Mouse (Mus musculus): ENCODE data around the gene Ttc9c. TPM values are rescaled to one million over a fixed set of nuclear protein-coding genes. Genes with fewer than 3 reads are reported as not detected.
"Not testable (repeated sequence)": the region's sequence is repeated elsewhere in the genome, so short reads cannot be mapped to it uniquely, and the experiment has no call there.

Ttc9c gene
- polyA plus RNA-seq, 1 experiment from 2014 or later: 85.2 TPM

DNA sequence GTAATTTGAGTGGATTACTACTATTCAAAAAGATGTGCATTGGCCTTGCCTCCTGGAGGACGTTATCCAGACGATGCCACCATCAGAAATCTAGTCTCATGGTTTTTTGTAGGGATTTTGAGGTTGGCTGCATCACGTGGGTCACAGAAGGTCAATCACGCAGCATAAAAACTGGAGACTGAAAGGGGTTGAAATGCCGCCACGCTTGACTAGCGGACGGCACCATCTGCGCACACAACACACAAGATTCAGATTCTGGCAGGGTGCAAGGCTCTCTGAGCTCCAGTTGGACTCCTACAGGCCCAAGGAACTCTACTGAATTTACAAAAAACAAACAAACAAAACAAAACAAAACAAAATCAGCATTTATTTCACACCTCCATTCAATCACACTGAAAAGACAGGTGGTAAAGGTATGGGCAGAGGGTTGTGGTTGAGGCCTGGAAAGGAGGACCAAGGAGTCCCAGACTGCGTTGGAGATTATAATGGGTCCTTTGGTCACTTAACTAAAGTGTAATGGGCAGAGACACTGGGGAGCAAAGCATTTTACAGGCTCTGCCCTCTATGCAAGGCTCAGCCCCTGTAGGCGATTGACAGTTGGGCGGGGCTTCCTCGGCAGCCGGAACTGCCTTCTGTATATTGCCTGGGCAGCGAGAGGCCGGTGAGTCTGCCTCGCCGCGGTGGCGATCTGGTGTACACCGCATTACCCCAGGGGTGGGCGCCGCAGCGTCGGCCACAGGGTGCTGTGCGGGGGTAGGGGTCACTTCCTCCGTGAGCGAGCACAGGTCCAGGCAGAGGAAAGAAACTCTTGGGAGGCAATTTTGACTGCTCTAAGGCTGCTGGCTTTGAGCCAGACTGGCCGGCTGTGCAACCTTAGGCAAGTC is 21.0 kb upstream of the Ttc9c start:
- Histone ChIP-seq H3K27ac (peak overlapping the region; percentile 73), H3K36me3 (peaks cover 36% of the 10 kb centered on the region), H3K4me3 (peak overlapping the region; percentile 53), H3K4me1 (peaks cover 41% of the 10 kb centered on the region), H3K9me3 (replicated peaks) (no peaks in the 10 kb centered on the region), H3K27me3 (ENCODE audit: low read depth, poor library complexity, severe bottlenecking) (no peaks in the 10 kb centered on the region)
- 22% methylated on average over 29 of the region's 29 CpGs for WGBS
- peak; percentile 65 for DNase-seq (ENCODE audit: low spot score)

DNA sequence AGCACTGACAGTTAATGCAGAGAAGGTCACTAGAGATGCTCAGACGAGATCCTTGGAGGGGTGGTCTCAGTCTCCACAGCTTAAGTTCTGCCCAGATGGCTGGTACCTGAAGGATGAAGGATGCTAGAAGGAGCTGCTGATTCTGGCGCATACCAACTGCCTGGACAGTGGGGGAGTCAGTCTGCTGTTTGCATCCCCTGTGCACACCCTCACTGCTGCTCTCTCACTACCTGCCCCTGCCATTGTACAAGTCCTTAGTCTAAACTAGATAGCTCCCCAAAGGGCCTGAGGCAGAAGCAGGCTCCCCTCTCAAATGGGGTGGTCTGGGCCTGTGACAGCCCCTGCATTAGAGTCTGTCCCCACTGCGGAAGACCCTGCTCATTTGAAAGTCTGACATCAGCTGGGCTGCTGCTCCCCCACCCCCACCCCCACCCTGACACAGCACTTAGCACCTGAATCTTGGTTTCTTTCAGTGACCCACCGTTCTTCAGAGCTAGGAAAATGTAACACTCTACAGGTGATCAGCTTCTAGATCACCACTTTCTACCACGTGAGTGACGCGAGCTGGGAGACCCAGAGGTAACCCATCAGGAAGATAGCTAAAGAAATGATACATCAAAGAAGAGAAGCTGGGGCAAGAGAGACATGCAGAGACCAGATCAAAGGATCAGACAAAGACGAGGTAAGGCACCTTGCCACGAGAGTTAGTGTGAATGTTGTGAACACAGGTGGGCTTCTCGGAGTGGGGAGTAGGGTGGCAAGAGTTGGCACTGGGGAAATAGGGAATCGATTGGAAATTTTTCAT is 20.2 kb upstream of the Ttc9c start, which contains the start of gene Gng3:
Gene Gng3 (minus strand): TSS at position 92 of the 805 bp plus-strand sequence.
- no peak for DNase-seq (ENCODE audit: low spot score)
- 41% methylated on average over 11 of the region's 11 CpGs for whole genome bisulfite sequencing

DNA sequence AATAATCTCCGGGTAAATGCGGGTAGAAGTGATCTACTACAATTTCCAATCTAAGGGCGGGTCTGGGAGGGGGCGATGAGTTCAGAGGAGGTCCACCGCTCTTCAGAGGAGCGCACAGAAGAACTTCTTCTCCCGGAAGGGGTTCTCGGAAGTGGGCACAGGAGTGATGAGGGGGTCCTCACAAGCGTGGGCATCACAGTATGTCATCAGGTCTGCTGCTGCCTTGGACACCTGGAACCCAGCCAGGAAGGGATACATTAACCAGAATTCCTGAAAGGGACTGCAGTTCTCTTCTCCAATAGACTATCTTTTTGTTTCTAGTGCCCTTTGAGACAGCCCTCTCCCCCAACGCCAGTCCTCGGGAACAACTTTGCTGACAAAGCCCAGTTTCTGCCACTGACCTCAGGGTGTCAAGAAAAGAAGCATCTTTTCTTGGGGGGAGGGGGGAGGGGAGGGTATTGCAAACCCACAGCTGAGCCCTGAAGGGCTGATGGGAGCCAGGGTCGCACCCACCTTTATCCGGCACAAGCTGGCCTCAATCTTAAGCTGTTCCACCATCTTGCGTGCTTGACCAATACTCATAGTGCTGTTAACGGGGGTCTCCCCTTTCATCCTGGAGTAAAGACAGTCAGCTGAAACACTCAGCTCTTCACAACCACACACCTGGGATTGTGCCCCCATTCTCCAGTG is 19.1 kb upstream of the Ttc9c start:
- Histone ChIP-seq H3K4me3 (peak overlapping the region; percentile 57), H3K27me3 (ENCODE audit: low read depth, poor library complexity, severe bottlenecking) (no peaks in the 10 kb centered on the region), H3K9me3 (replicated peaks) (no peaks in the 10 kb centered on the region), H3K4me1 (peaks cover 41% of the 10 kb centered on the region), H3K36me3 (peaks cover 52% of the 10 kb centered on the region), H3K27ac (peak overlapping the region; percentile 94)
- WGBS: 23% methylated on average over 15 of the region's 15 CpGs
- DNase-seq (ENCODE audit: low spot score): peak; percentile 58

More for the DNA sequence above, 20.2 kb upstream of the Ttc9c start, which contains the start of gene Gng3:
- Histone ChIP-seq H3K4me1 (peaks cover 41% of the 10 kb centered on the region), H3K9me3 (replicated peaks) (no peaks in the 10 kb centered on the region), H3K4me3 (peak within 1 kb of the TSS; percentile 57), H3K27ac (peak within 1 kb of the TSS; percentile 94), H3K36me3 (peaks cover 41% of the 10 kb centered on the region), H3K27me3 (ENCODE audit: low read depth, poor library complexity, severe bottlenecking) (no peaks in the 10 kb centered on the region)

DNA sequence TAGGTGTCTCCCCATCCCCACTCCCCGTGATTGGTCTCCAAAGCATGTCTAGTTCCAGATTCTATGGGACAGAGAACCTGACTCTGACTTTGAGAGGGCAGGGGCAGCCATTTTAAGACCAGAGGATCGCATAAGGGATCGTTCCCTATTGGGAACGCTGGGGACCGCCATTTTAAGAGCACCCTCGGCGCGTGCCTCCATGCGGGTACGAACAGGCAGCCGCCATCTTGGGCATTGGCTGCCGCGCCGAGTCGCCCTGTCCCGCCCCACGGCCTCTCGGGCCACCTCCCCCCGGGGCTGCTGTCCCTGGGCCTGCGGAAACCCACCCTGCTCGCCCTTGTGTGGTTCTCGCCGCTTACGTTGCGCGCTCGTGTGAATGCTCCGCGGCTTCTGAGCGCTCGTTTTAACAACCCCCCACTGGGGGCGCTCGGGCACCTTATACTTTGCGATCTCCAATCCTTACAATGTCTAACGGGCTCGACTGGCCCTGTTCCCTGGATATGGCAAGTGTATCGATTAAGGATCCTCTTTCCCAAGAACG is 18.2 kb upstream of the Ttc9c start, which contains the start of gene Bscl2:
Gene Bscl2 (plus strand): TSS at position 217 of the 541 bp plus-strand sequence.
- H3K4me1 ChIP-seq: peaks cover 41% of the 10 kb centered on the region
- no peaks in the 10 kb centered on the region for H3K9me3 ChIP-seq (replicated peaks)
- peaks cover 54% of the 10 kb centered on the region for H3K36me3 ChIP-seq
- DNase-seq (ENCODE audit: low spot score): peak; percentile 88
- H3K4me3 ChIP-seq: peak within 1 kb of the TSS; percentile 57
- no peaks in the 10 kb centered on the region for H3K27me3 ChIP-seq (ENCODE audit: low read depth, poor library complexity, severe bottlenecking)
- peak within 1 kb of the TSS; percentile 94 for H3K27ac ChIP-seq
- WGBS: 1% methylated on average over 38 of the region's 38 CpGs

DNA sequence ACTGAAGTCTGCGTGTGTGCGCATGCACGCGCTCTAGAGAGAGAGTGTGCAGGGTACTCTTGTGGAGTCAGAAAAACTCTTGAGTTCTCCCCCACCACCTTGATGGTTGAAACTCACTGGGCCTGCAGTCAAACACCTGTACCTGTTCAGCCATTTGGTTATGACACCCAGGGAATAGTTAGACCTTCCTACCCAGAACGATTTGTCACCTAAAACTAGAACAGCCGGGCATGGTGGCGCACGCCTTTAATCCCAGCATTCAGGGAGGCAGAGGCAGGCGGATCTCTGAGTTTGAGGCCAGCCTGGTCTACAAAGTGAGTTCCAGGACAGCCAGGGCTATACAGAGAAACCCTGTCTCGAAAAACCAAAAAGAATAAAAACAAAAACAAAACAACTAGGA is 17.2 kb upstream of the Ttc9c start:
- not testable (repeated sequence) for H3K27me3 ChIP-seq (ENCODE audit: low read depth, poor library complexity, severe bottlenecking); H3K9me3 ChIP-seq (replicated peaks); H3K4me3 ChIP-seq; DNase-seq (ENCODE audit: low spot score); H3K27ac ChIP-seq
- Histone ChIP-seq H3K4me1 (peaks cover 41% of the 10 kb centered on the region), H3K36me3 (peaks cover 56% of the 10 kb centered on the region)
- 98% methylated on average over 10 of the region's 10 CpGs for WGBS

DNA sequence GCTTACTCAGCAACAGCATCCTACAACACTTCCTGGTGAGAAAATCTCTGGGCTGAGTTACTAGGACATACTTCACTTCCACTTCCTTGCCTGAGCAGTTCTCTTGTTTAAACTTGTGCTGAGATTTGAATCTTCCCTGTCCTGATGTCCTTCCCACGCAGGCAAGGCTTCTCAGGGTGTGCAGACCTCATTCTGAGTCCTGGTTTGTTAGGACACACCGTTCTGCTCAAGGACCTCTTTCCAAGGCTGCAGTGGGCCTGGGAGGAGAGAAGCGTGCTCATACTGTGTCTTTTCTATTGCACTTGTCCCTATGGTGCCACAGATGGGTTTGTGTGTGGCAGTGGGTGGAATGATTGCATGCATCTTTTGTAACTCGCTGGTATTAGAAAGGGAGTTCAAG is 13.8 kb upstream of the Ttc9c start:
- 95% methylated on average over 4 of the region's 4 CpGs for WGBS
- Histone ChIP-seq H3K9me3 (replicated peaks) (no peaks in the 10 kb centered on the region), H3K27ac (no peak overlapping the region), H3K27me3 (ENCODE audit: low read depth, poor library complexity, severe bottlenecking) (no peaks in the 10 kb centered on the region), H3K4me3 (no peak overlapping the region), H3K4me1 (peaks cover 10% of the 10 kb centered on the region), H3K36me3 (peaks cover 84% of the 10 kb centered on the region)
- DNase-seq (ENCODE audit: low spot score): no peak

DNA sequence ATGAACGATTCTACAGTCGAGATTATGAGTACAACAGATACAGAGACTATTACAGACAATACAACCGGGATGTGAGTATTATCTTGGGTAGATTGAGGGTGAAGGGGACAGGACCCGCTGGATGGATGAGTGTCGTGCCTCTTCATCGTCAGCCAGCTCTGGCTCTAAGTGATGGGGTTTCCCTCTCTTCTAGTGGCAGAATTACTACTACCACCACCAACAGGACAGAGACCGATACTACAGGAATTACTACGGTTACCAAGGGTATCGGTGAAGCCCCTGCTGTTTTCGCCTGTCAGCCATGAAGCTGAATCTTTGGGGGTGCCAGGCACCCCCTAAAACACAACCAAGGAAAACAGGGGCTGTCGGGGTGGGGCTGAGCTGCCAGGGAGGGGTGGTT is 12.1 kb upstream of the Ttc9c start:
- peaks cover 100% of the 10 kb centered on the region for H3K36me3 ChIP-seq
- no peak overlapping the region for H3K27ac ChIP-seq
- 92% methylated on average over 11 of the region's 11 CpGs for WGBS
- no peak overlapping the region for H3K4me3 ChIP-seq
- H3K4me1 ChIP-seq: no peaks in the 10 kb centered on the region
- no peaks in the 10 kb centered on the region for H3K27me3 ChIP-seq (ENCODE audit: low read depth, poor library complexity, severe bottlenecking)
- no peak for DNase-seq (ENCODE audit: low spot score)
- no peaks in the 10 kb centered on the region for H3K9me3 ChIP-seq (replicated peaks)

DNA sequence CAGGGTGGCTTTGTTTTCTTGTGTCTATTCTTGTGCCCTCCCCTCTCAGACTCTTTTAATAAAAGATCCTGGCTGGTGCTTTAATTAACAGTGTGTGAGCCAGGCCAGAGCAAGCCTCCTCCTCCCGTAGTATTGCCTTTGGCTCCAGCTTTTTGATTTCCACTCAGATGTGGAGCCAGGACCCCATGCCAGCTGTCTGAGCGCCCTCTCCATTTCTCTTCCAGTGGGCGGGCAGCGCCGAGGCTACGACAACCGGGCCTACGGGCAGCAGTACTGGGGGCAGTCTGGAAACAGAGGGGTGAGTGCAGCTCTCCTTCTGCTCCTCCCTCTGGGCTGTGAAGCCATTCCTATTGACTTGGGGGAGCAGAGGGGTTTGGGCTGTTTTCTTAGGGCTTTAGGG is 11.5 kb upstream of the Ttc9c start:
- 95% methylated on average over 8 of the region's 8 CpGs for WGBS
- Histone ChIP-seq H3K27ac (no peak overlapping the region), H3K4me1 (no peaks in the 10 kb centered on the region), H3K27me3 (ENCODE audit: low read depth, poor library complexity, severe bottlenecking) (no peaks in the 10 kb centered on the region), H3K36me3 (peaks cover 100% of the 10 kb centered on the region), H3K9me3 (replicated peaks) (no peaks in the 10 kb centered on the region), H3K4me3 (no peak overlapping the region)
- no peak for DNase-seq (ENCODE audit: low spot score)

DNA sequence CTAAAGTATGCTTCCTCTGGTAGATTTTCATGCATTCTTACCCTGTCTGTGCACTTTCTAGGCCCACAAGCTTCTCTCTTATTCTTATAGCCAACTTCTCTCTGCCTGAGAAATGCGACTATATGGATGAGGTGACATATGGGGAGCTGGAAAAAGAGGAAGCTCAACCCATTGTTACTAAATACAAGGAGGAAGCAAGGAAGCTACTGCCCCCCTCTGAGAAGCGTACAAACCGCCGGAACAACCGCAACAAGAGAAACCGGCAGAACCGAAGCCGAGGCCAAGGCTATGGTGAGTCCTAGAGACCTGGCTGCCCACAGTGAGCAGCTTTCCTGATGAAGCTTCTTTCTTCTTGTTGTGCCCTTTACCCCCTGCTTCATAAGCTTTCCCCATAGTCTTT is 10.5 kb upstream of the Ttc9c start, which contains the start of gene AC129217.1:
Gene AC129217.1 (plus strand): TSS at position 114 of the 400 bp plus-strand sequence.
- H3K27ac ChIP-seq: no peak within 1 kb of the TSS
- no peaks in the 10 kb centered on the region for H3K9me3 ChIP-seq (replicated peaks)
- 91% methylated on average over 8 of the region's 8 CpGs for WGBS
- peaks cover 100% of the 10 kb centered on the region for H3K36me3 ChIP-seq
- no peak for DNase-seq (ENCODE audit: low spot score)
- H3K27me3 ChIP-seq (ENCODE audit: low read depth, poor library complexity, severe bottlenecking): no peaks in the 10 kb centered on the region
- no peaks in the 10 kb centered on the region for H3K4me1 ChIP-seq
- no peak within 1 kb of the TSS for H3K4me3 ChIP-seq

DNA sequence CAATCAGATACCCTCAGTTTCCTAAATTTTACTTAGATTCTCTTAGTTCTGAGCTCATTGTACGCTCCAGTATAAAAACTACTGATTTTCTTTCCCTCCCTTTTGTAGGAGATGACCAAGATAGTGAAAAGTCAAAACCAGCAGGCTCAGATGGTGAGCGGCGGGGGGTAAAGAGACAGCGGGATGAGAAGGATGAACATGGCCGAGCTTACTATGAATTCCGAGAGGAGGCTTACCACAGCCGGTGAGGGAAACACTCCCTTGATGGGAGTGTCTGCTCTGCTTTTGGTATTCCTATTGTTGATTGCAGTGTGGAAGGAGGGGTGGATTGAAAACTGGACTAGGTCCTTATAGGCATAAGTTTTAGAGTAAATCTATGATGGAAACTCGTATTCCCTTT is 3.6 kb upstream of the Ttc9c start:
- no peak for DNase-seq (ENCODE audit: low spot score)
- Histone ChIP-seq H3K4me3 (peak overlapping the region; percentile 72), H3K27me3 (ENCODE audit: low read depth, poor library complexity, severe bottlenecking) (no peaks in the 10 kb centered on the region), H3K4me1 (peaks cover 26% of the 10 kb centered on the region), H3K9me3 (replicated peaks) (no peaks in the 10 kb centered on the region), H3K27ac (no peak overlapping the region), H3K36me3 (peaks cover 62% of the 10 kb centered on the region)
- WGBS: 90% methylated on average over 8 of the region's 8 CpGs

DNA sequence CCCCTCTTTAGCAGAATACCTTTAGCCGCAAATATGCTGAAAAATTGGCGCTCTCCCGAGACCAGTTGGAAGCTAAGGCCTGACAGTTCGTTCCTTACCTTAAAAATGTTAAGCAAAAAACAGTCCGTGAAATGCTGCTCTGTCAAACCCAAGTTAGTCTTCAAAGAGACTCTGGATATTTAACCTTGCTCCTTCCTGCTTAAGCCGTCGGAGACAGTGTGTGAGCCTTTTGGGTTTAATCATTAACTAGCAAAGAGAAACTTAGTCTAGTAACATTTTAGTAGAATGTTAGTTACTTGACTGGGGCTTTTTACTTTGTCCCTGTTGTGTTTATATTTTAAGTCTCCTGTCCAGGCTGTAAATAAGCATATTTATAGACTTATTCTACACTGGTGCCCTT is 2.0 kb upstream of the Ttc9c start:
- Histone ChIP-seq H3K27ac (peak overlapping the region; percentile 96), H3K9me3 (replicated peaks) (no peaks in the 10 kb centered on the region), H3K27me3 (ENCODE audit: low read depth, poor library complexity, severe bottlenecking) (no peaks in the 10 kb centered on the region), H3K4me3 (peak overlapping the region; percentile 72), H3K36me3 (peaks cover 59% of the 10 kb centered on the region), H3K4me1 (peaks cover 40% of the 10 kb centered on the region)
- WGBS: 3% methylated on average over 7 of the region's 7 CpGs
- no peak for DNase-seq (ENCODE audit: low spot score)

DNA sequence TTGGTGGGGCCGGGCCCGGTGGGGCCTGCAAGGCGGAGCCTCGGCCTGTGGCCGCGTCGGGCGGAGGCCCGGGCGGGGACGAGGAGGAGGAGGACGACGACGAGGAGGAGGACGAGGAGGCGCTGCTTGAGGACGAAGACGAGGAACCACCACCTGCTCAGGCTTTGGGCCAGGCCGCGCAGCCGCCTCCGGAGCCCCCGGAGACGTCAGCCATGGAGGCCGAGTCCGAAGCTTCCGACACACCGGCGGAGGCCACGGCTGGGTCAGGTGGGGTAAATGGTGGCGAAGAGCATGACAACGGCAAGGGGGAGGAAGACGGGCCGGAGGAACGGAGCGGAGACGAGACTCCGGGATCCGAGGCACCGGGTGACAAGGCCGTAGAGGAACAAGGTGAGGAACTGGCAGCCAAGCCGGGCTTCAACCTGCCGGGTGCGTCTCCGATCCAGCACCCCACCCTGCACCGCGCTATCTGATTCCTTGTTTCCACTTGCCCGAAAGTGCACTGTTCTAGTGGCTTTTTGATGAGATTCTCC is 1.4 kb upstream of the Ttc9c start:
- Histone ChIP-seq H3K4me3 (peak overlapping the region; percentile 72), H3K27me3 (ENCODE audit: low read depth, poor library complexity, severe bottlenecking) (no peaks in the 10 kb centered on the region), H3K36me3 (peaks cover 59% of the 10 kb centered on the region), H3K9me3 (replicated peaks) (no peaks in the 10 kb centered on the region), H3K27ac (peak overlapping the region; percentile 96), H3K4me1 (peaks cover 40% of the 10 kb centered on the region)
- under 1% methylated on average over 48 of the region's 48 CpGs for WGBS
- DNase-seq (ENCODE audit: low spot score): no peak
